Mouse (Mus musculus) frontal cortex, postnatal 36 days (tissue): ENCODE measurements around the gene Basp1.
"Not testable (repeated sequence)": the region's sequence is repeated elsewhere in the genome, so short reads cannot be mapped to it uniquely, and the experiment has no call there.

Source experiments
- DNase-seq, 2 experiments: peaks; one replicate each; pipeline ENCODE4 v3.0.0; 2022; ENCODE audit warnings: low spot score in 2 of 2

The Basp1 gene

GRCm38 (mm10) chr15:25413378-25413901, at the start of gene Basp1:
Basp1 (minus strand) TSS chr15:25413764.
- peak; percentile 72 to 78 for DNase-seq

GRCm38 (mm10) chr15:25463076-25463475, 49.5 kb upstream of the Basp1 start:
- not testable (repeated sequence) for DNase-seq

- no peak for DNase-seq
Observed at GRCm38 (mm10) chr15:25462056-25462762, 48.6 kb upstream of the Basp1 start.

GRCm38 (mm10) chr15:25459901-25460300, 46.3 kb upstream of the Basp1 start:
- no peak for DNase-seq

GRCm38 (mm10) chr15:25457421-25457820, 43.9 kb upstream of the Basp1 start:
- no peak for DNase-seq

GRCm38 (mm10) chr15:25453538-25453937, 40.0 kb upstream of the Basp1 start:
- no peak for DNase-seq

- DNase-seq, result no peak
Observed at GRCm38 (mm10) chr15:25449348-25449747, 35.8 kb upstream of the Basp1 start.

- DNase-seq, result no peak
Observed at GRCm38 (mm10) chr15:25448703-25449340, 35.3 kb upstream of the Basp1 start.

GRCm38 (mm10) chr15:25447136-25447535, 33.6 kb upstream of the Basp1 start:
- no peak for DNase-seq

GRCm38 (mm10) chr15:25446155-25446487, 32.6 kb upstream of the Basp1 start:
- no peak for DNase-seq

- DNase-seq, result no peak
Observed at GRCm38 (mm10) chr15:25445361-25446154, 32.0 kb upstream of the Basp1 start.

- DNase-seq, result no peak
Observed at GRCm38 (mm10) chr15:25444208-25444607, 30.6 kb upstream of the Basp1 start.

GRCm38 (mm10) chr15:25443140-25443790, 29.7 kb upstream of the Basp1 start:
- no peak for DNase-seq

GRCm38 (mm10) chr15:25441868-25442185, 28.3 kb upstream of the Basp1 start:
- DNase-seq, result no peak

- peak; percentile 45 to 56 for DNase-seq
Observed at GRCm38 (mm10) chr15:25440991-25441867, 27.7 kb upstream of the Basp1 start.

GRCm38 (mm10) chr15:25440317-25440716, 26.8 kb upstream of the Basp1 start:
- no peak for DNase-seq

- no peak for DNase-seq
Observed at GRCm38 (mm10) chr15:25432341-25432740, 18.8 kb upstream of the Basp1 start.

- DNase-seq, result no peak
Observed at GRCm38 (mm10) chr15:25430167-25430566, 16.6 kb upstream of the Basp1 start.

- no peak for DNase-seq
Observed at GRCm38 (mm10) chr15:25429007-25429406, 15.4 kb upstream of the Basp1 start.

GRCm38 (mm10) chr15:25428551-25428950, 15.0 kb upstream of the Basp1 start:
- peak in 1 of 2 experiments; percentile 48 for DNase-seq

- no peak for DNase-seq
Observed at GRCm38 (mm10) chr15:25420266-25420665, 6.7 kb upstream of the Basp1 start.
